Mouse (Mus musculus): ENCODE results near the gene Car5a.

Gene Car5a

GRCm38 (mm10) chr8:121955825-121956500 is 11.3 kb upstream of the Car5a start:
- no peak for DNase-seq (ENCODE audit: low read depth in 2 of 2, low spot score in 2 of 2)

GRCm38 (mm10) chr8:121954981-121955555 is 10.4 kb upstream of the Car5a start:
- no peak for DNase-seq (ENCODE audit: low read depth in 2 of 2, low spot score in 2 of 2)

- no peak for DNase-seq (ENCODE audit: low read depth in 2 of 2, low spot score in 2 of 2)
Measured at GRCm38 (mm10) chr8:121953821-121954545, 9.3 kb upstream of the Car5a start.

- DNase-seq (ENCODE audit: low read depth in 2 of 2, low spot score in 2 of 2): no peak
Measured at GRCm38 (mm10) chr8:121952800-121953199, 8.1 kb upstream of the Car5a start.

GRCm38 (mm10) chr8:121952122-121952521 is 7.4 kb upstream of the Car5a start:
- no peak for DNase-seq (ENCODE audit: low read depth in 2 of 2, low spot score in 2 of 2)

- no peak for DNase-seq (ENCODE audit: low read depth in 2 of 2, low spot score in 2 of 2)
Measured at GRCm38 (mm10) chr8:121951656-121952009, 6.9 kb upstream of the Car5a start.

GRCm38 (mm10) chr8:121950749-121951655 is 6.3 kb upstream of the Car5a start:
- DNase-seq (ENCODE audit: low read depth in 2 of 2, low spot score in 2 of 2): peak; percentile 43 to 44

GRCm38 (mm10) chr8:121949941-121950748 is 5.4 kb upstream of the Car5a start:
- DNase-seq (ENCODE audit: low read depth in 2 of 2, low spot score in 2 of 2): peak; percentile 98 to 99

GRCm38 (mm10) chr8:121949222-121949800 is 4.6 kb upstream of the Car5a start, which contains the start of gene Banp:
Gene Banp (plus strand): TSS chr8:121949750.
- peak in 1 of 2 experiments; percentile 8 for DNase-seq (ENCODE audit: low read depth in 2 of 2, low spot score in 2 of 2)

- DNase-seq (ENCODE audit: low read depth in 2 of 2, low spot score in 2 of 2): no peak
Measured at GRCm38 (mm10) chr8:121948321-121949145, 3.8 kb upstream of the Car5a start.

- DNase-seq (ENCODE audit: low read depth in 2 of 2, low spot score in 2 of 2): peak; percentile 70 to 78
Measured at GRCm38 (mm10) chr8:121947753-121948141, 3.0 kb upstream of the Car5a start.

- DNase-seq (ENCODE audit: low read depth in 2 of 2, low spot score in 2 of 2): no peak
Measured at GRCm38 (mm10) chr8:121947047-121947752, 2.5 kb upstream of the Car5a start.

GRCm38 (mm10) chr8:121946351-121946750 is 1.6 kb upstream of the Car5a start:
- no peak for DNase-seq (ENCODE audit: low read depth in 2 of 2, low spot score in 2 of 2)

GRCm38 (mm10) chr8:121943716-121944115 is 988 bp downstream of the Car5a start:
- DNase-seq (ENCODE audit: low read depth in 2 of 2, low spot score in 2 of 2): no peak

- DNase-seq (ENCODE audit: low read depth in 2 of 2, low spot score in 2 of 2): no peak
Measured at GRCm38 (mm10) chr8:121943057-121943540, 1.6 kb downstream of the Car5a start.

GRCm38 (mm10) chr8:121938732-121939131 is 6.0 kb downstream of the Car5a start:
- no peak for DNase-seq (ENCODE audit: low read depth in 2 of 2, low spot score in 2 of 2)

- DNase-seq (ENCODE audit: low read depth in 2 of 2, low spot score in 2 of 2): no peak
Measured at GRCm38 (mm10) chr8:121936391-121936790, 8.3 kb downstream of the Car5a start.
